Mouse (Mus musculus) heart, postnatal 0 days (tissue): ENCODE measurements at regions not wholly inside any gene's neighbourhood (a gene's known extent, or its start where the extent isn't known, plus 50 kb on each side); places are given as distances from the start of the nearest gene placed in this dataset.

Experiments
- CTCF ChIP-seq: IDR thresholded peaks from 2 replicates; pipeline ENCODE4 v1.5.1; 2016; ENCODE audit warnings: antibody characterized with exemption, control low read depth, low read depth
- EP300 ChIP-seq: IDR thresholded peaks from 2 replicates; pipeline ENCODE4 v1.6.1; 2016; ENCODE audit warnings: antibody characterized with exemption, low read depth

DNA sequence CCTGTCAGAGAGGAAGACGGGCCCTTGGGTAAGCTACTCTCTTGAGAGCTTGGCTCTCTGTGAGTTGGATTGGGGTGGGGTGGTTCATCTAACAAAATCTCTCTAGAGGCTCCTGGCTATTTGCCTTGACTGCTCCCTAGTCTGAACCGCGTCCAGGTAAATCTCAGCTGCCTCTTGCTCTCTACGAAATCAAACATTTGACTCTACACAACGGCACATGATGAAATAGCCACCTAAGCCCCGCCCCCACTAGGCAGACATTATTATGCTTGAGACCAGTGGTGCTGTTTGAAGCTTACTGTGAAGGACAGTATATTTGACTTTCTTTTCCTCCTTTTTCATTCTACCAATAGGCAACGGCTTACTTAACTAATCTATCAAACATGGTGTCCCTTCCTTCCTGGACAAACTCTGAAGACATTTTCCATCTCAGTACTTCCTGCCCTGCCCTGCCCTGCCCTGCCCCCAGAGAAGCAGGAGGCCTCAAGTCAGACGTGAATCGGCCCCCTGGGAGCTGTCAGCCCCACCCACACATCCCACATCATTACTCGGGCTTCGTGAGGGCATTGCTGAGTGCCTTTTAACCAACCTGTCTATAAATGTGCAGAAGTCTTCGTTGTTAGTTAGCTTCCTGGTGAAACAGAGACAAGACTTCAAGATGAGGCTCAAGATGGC is 103.4 kb upstream of the Rreb1 start:
- no peak for TF ChIP-seq CTCF
- no peak for TF ChIP-seq EP300
